Mouse (Mus musculus) spleen, adult 12 weeks (tissue): ENCODE measurements around the gene 5330417H12Rik.

Experiments used
- DNase-seq: peaks from one replicate; pipeline ENCODE4 v3.0.0; 2022; ENCODE audit warnings: low spot score

Gene 5330417H12Rik

GRCm38 (mm10) chr7:107625781-107626180 lies 820 bp upstream of the 5330417H12Rik start:
- no peak for DNase-seq

- no peak for DNase-seq
Observed at GRCm38 (mm10) chr7:107624432-107624831, 529 bp downstream of the 5330417H12Rik start.

- no peak for DNase-seq
Observed at GRCm38 (mm10) chr7:107620137-107620536, 4.8 kb downstream of the 5330417H12Rik start.

GRCm38 (mm10) chr7:107619225-107619624 lies 5.7 kb downstream of the 5330417H12Rik start:
- no peak for DNase-seq

- DNase-seq, result no peak
Observed at GRCm38 (mm10) chr7:107618028-107618992, 6.7 kb downstream of the 5330417H12Rik start.

GRCm38 (mm10) chr7:107610880-107611279 lies 14.1 kb downstream of the 5330417H12Rik start:
- no peak for DNase-seq

- DNase-seq, result no peak
Observed at GRCm38 (mm10) chr7:107609622-107610255, 15.2 kb downstream of the 5330417H12Rik start.

- no peak for DNase-seq
Observed at GRCm38 (mm10) chr7:107607766-107608165, 17.2 kb downstream of the 5330417H12Rik start.

- no peak for DNase-seq
Observed at GRCm38 (mm10) chr7:107602913-107603312, 22.0 kb downstream of the 5330417H12Rik start.

GRCm38 (mm10) chr7:107602505-107602904 lies 22.5 kb downstream of the 5330417H12Rik start:
- no peak for DNase-seq

- no peak for DNase-seq
Observed at GRCm38 (mm10) chr7:107600651-107601050, 24.3 kb downstream of the 5330417H12Rik start.

GRCm38 (mm10) chr7:107597956-107598355 lies 27.0 kb downstream of the 5330417H12Rik start:
- DNase-seq, result no peak

- no peak for DNase-seq
Observed at GRCm38 (mm10) chr7:107596753-107597152, 28.2 kb downstream of the 5330417H12Rik start.

GRCm38 (mm10) chr7:107595426-107595825 lies 29.5 kb downstream of the 5330417H12Rik start:
- no peak for DNase-seq

GRCm38 (mm10) chr7:107594857-107595402 lies 30.0 kb downstream of the 5330417H12Rik start, which contains the start of gene Ppfibp2:
Ppfibp2 (plus strand) TSS chr7:107595207.
- DNase-seq, result peak; percentile 74

- peak; percentile 25 for DNase-seq
Observed at GRCm38 (mm10) chr7:107594325-107594856, 30.6 kb downstream of the 5330417H12Rik start.

GRCm38 (mm10) chr7:107593904-107594303 lies 31.1 kb downstream of the 5330417H12Rik start:
- peak; percentile 5 for DNase-seq

- DNase-seq, result no peak
Observed at GRCm38 (mm10) chr7:107592641-107593040, 32.3 kb downstream of the 5330417H12Rik start.

GRCm38 (mm10) chr7:107574276-107574675 lies 50.7 kb downstream of the 5330417H12Rik start:
- no peak for DNase-seq
